Mouse (Mus musculus): ENCODE results near the gene Serpina1f. TPM values are rescaled to one million over a fixed set of nuclear protein-coding genes. Genes with fewer than 3 reads are reported as not detected.
"Not testable (repeated sequence)": the region's sequence is repeated elsewhere in the genome, so short reads cannot be mapped to it uniquely, and the experiment has no call there.

Serpina1f gene
- total RNA-seq (2021): not detected
- long read RNA-seq, experiment 1: 0 reads
- long read RNA-seq, experiment 2: 0 reads

GRCm38 (mm10) chr12:103695429-103695828, at the start of gene Serpina1f:
Gene Serpina1f, minus strand, starts transcription at chr12:103695529.
- no peak for DNase-seq (ENCODE audit: low spot score in 2 of 2)

- not testable (repeated sequence) for DNase-seq (ENCODE audit: low spot score in 2 of 2)
Measured at GRCm38 (mm10) chr12:103737791-103738580, 42.7 kb upstream of the Serpina1f start.

- not testable (repeated sequence) for DNase-seq (ENCODE audit: low spot score in 2 of 2)
Measured at GRCm38 (mm10) chr12:103735566-103735965, 40.2 kb upstream of the Serpina1f start.

- not testable (repeated sequence) for DNase-seq (ENCODE audit: low spot score in 2 of 2)
Measured at GRCm38 (mm10) chr12:103735101-103735500, 39.8 kb upstream of the Serpina1f start.

- no peak for DNase-seq (ENCODE audit: low spot score in 2 of 2)
Measured at GRCm38 (mm10) chr12:103711537-103711936, 16.2 kb upstream of the Serpina1f start.

GRCm38 (mm10) chr12:103710405-103710804, 15.1 kb upstream of the Serpina1f start:
- no peak for DNase-seq (ENCODE audit: low spot score in 2 of 2)

- DNase-seq (ENCODE audit: low spot score in 2 of 2): no peak
Measured at GRCm38 (mm10) chr12:103706113-103706512, 10.8 kb upstream of the Serpina1f start.

- DNase-seq (ENCODE audit: low spot score in 2 of 2): no peak
Measured at GRCm38 (mm10) chr12:103705547-103705946, 10.2 kb upstream of the Serpina1f start.

GRCm38 (mm10) chr12:103700144-103700750, 4.9 kb upstream of the Serpina1f start:
- no peak for DNase-seq (ENCODE audit: low spot score in 2 of 2)

GRCm38 (mm10) chr12:103688221-103688814, 7.0 kb downstream of the Serpina1f start:
- no peak for DNase-seq (ENCODE audit: low spot score in 2 of 2)

- no peak for DNase-seq (ENCODE audit: low spot score in 2 of 2)
Measured at GRCm38 (mm10) chr12:103687021-103687420, 8.3 kb downstream of the Serpina1f start.

GRCm38 (mm10) chr12:103686050-103686449, 9.3 kb downstream of the Serpina1f start:
- no peak for DNase-seq (ENCODE audit: low spot score in 2 of 2)

- DNase-seq (ENCODE audit: low spot score in 2 of 2): no peak
Measured at GRCm38 (mm10) chr12:103685386-103685785, 9.9 kb downstream of the Serpina1f start.

- no peak for DNase-seq (ENCODE audit: low spot score in 2 of 2)
Measured at GRCm38 (mm10) chr12:103683775-103684174, 11.6 kb downstream of the Serpina1f start.

GRCm38 (mm10) chr12:103681739-103682138, 13.6 kb downstream of the Serpina1f start:
- DNase-seq (ENCODE audit: low spot score in 2 of 2): no peak

- no peak for DNase-seq (ENCODE audit: low spot score in 2 of 2)
Measured at GRCm38 (mm10) chr12:103681169-103681568, 14.2 kb downstream of the Serpina1f start.

- DNase-seq (ENCODE audit: low spot score in 2 of 2): not testable (repeated sequence)
Measured at GRCm38 (mm10) chr12:103679853-103680252, 15.5 kb downstream of the Serpina1f start.

- no peak for DNase-seq (ENCODE audit: low spot score in 2 of 2)
Measured at GRCm38 (mm10) chr12:103676039-103676438, 19.3 kb downstream of the Serpina1f start, which contains the start of gene Serpina16. Gene Serpina16, minus strand, starts transcription at chr12:103676139.

GRCm38 (mm10) chr12:103673179-103673578, 22.1 kb downstream of the Serpina1f start:
- no peak for DNase-seq (ENCODE audit: low spot score in 2 of 2)

- no peak for DNase-seq (ENCODE audit: low spot score in 2 of 2)
Measured at GRCm38 (mm10) chr12:103671483-103671882, 23.8 kb downstream of the Serpina1f start.

GRCm38 (mm10) chr12:103670964-103671363, 24.4 kb downstream of the Serpina1f start:
- DNase-seq (ENCODE audit: low spot score in 2 of 2): no peak

- no peak for DNase-seq (ENCODE audit: low spot score in 2 of 2)
Measured at GRCm38 (mm10) chr12:103670344-103670743, 25.0 kb downstream of the Serpina1f start.

All from adrenal gland, postnatal 4 days (tissue).